Mouse (Mus musculus) liver, adult 2 months (tissue): ENCODE measurements around the gene Fam209. TPM values are rescaled to one million over a fixed set of nuclear protein-coding genes. Genes with fewer than 3 reads are reported as not detected.

Experiments
- DNase-seq: peaks from one replicate; pipeline ENCODE4 v3.0.0-alpha.2; 2011; ENCODE audit warnings: low read depth, low spot score; ENCODE audit errors: extremely low read depth
- H3K27ac ChIP-seq: fragments of 200-500 bp; replicated peaks from 2 replicates; pipeline ENCODE4 v1.5.1; 2012; ENCODE audit warnings: low read depth, mild to moderate bottlenecking, control low read depth, inconsistent platforms, low read length; ENCODE audit not compliant: insufficient read depth
- H3K27me3 ChIP-seq: fragments of 200-500 bp; 2 replicates; pipeline ENCODE4 v1.6.1; 2012; ENCODE audit warnings: mild to moderate bottlenecking, moderate library complexity, low read length, inconsistent platforms; ENCODE audit not compliant: control insufficient read depth, insufficient read depth
- H3K36me3 ChIP-seq: fragments of 200-500 bp; 2 replicates; pipeline ENCODE4 v1.6.1; 2012; ENCODE audit warnings: low read length, inconsistent platforms; ENCODE audit not compliant: control insufficient read depth, insufficient read depth
- H3K4me1 ChIP-seq: fragments of 200-500 bp; 2 replicates; pipeline ENCODE4 v1.6.1; 2011; ENCODE audit warnings: low read length; ENCODE audit not compliant: control insufficient read depth, insufficient read depth
- H3K4me3 ChIP-seq: fragments of 200-500 bp; 2 replicates; pipeline ENCODE4 v1.5.1; 2011; ENCODE audit warnings: low read depth, mild to moderate bottlenecking, control low read depth, low read length, moderate library complexity; ENCODE audit not compliant: insufficient read depth
- H3K79me2 ChIP-seq: fragments of 200-500 bp; 2 replicates; pipeline ENCODE4 v1.6.1; 2012; ENCODE audit warnings: inconsistent platforms, mild to moderate bottlenecking, low read length, moderate library complexity; ENCODE audit not compliant: control insufficient read depth, insufficient read depth
- H3K9ac ChIP-seq: fragments of 200-500 bp; 2 replicates; pipeline ENCODE4 v1.6.1; 2012; ENCODE audit warnings: low read depth, mild to moderate bottlenecking, control low read depth, inconsistent platforms, low read length
- CTCF ChIP-seq: fragments of 200-500 bp; IDR thresholded peaks from 2 replicates; pipeline ENCODE4 v1.5.1; 2011; ENCODE audit warnings: low read depth, low read length, control low read depth
- POLR2A ChIP-seq: fragments of 200-500 bp; IDR thresholded peaks from 2 replicates; pipeline ENCODE4 v1.6.1; 2011; ENCODE audit warnings: low read length, control low read depth; ENCODE audit not compliant: insufficient read depth; ENCODE audit errors: extremely low read depth
- WGBS: fragments of 180-500 bp; shearing (Covaris S2); methylation state at CpG from one replicate; pipeline ENCODE4 v1.1.7; 2018; 5-methylcytosine and 5-hydroxymethylcytosine counted together
- polyA plus RNA-seq: library from polyadenylated mRNA; depleted of rRNA; stranded (reverse); fragments of >200 nt; gene quantifications from 2 replicates; pipeline ENCODE4 v1.2.3, GENCODE M21; 2012
- total RNA-seq: library from RNA; depleted of rRNA; stranded (reverse); fragments of >200 nt; gene quantifications from 2 replicates; pipeline ENCODE4 v1.2.3, GENCODE M21; 2014

Fam209 gene
- total and polyA plus RNA-seq, 2 experiments = 0.18 TPM

GRCm38 (mm10) chr2:172467206-172467605 lies 5.1 kb upstream of the Fam209 start:
- H3K36me3 ChIP-seq = peaks cover 17% of the 10 kb centered on the region; the same call in 1 of the 2 replicates

GRCm38 (mm10) chr2:172468346-172468819 lies 3.9 kb upstream of the Fam209 start:
- no peak overlapping the region for H3K27ac ChIP-seq
- no peak for TF ChIP-seq CTCF
- WGBS = 76% methylated on average over 11 of the region's 11 CpGs
- H3K4me3 ChIP-seq = no peak overlapping the region
- H3K4me1 ChIP-seq = peaks cover 10% of the 10 kb centered on the region
- no peaks in the 10 kb centered on the region for H3K27me3 ChIP-seq
- H3K79me2 ChIP-seq = no peaks in the 10 kb centered on the region
- H3K36me3 ChIP-seq = peaks cover 17% of the 10 kb centered on the region; the same call in 1 of the 2 replicates
- no peak overlapping the region for H3K9ac ChIP-seq
- peak; percentile 60 for DNase-seq

More at GRCm38 (mm10) chr2:172467206-172467605, 5.1 kb upstream of the Fam209 start:
- Histone ChIP-seq H3K4me3 (no peak overlapping the region), H3K4me1 (peaks cover 9% of the 10 kb centered on the region), H3K79me2 (no peaks in the 10 kb centered on the region), H3K9ac (no peak overlapping the region), H3K27ac (no peak overlapping the region), H3K27me3 (no peaks in the 10 kb centered on the region)
- 65% methylated on average over 5 of the region's 5 CpGs for WGBS
- TF ChIP-seq CTCF = no peak
- TF ChIP-seq POLR2A = no peak
- DNase-seq = peak; percentile 74

GRCm38 (mm10) chr2:172473591-172473990 lies 1.3 kb downstream of the Fam209 start:
- Histone ChIP-seq H3K4me3 (no peak overlapping the region), H3K27me3 (no peaks in the 10 kb centered on the region), H3K36me3 (peaks cover 2% of the 10 kb centered on the region; the same call in 1 of the 2 replicates), H3K27ac (peak overlapping the region; percentile 79), H3K79me2 (no peaks in the 10 kb centered on the region), H3K4me1 (peaks cover 9% of the 10 kb centered on the region), H3K9ac (peak overlapping the region; percentile 26; the same call in 1 of the 2 replicates)
- DNase-seq = peak; percentile 89
- 19% methylated on average over 8 of the region's 8 CpGs for WGBS
- no peak for TF ChIP-seq CTCF
- TF ChIP-seq POLR2A = no peak

- Histone ChIP-seq H3K27me3 (no peaks in the 10 kb centered on the region), H3K4me3 (no peak overlapping the region), H3K9ac (no peak overlapping the region), H3K79me2 (no peaks in the 10 kb centered on the region), H3K4me1 (peaks cover 9% of the 10 kb centered on the region), H3K27ac (no peak overlapping the region), H3K36me3 (no peaks in the 10 kb centered on the region)
- no peak for DNase-seq
- peak; percentile 54 for TF ChIP-seq CTCF
- TF ChIP-seq POLR2A = no peak
- 46% methylated on average over 6 of the region's 6 CpGs for WGBS
Observed at GRCm38 (mm10) chr2:172474970-172475369, 2.6 kb downstream of the Fam209 start.

GRCm38 (mm10) chr2:172476707-172477260 lies 4.5 kb downstream of the Fam209 start:
- H3K36me3 ChIP-seq = no peaks in the 10 kb centered on the region
- 8% methylated on average over 10 of the region's 10 CpGs for WGBS
- H3K27ac ChIP-seq = 0 out of 2 replicates have a peak overlapping the region, but pooled peaks have one; percentile 15
- H3K4me1 ChIP-seq = peaks cover 9% of the 10 kb centered on the region
- H3K9ac ChIP-seq = peak overlapping the region; percentile 37; the same call in 1 of the 2 replicates
- peak; percentile 86 for DNase-seq
- TF ChIP-seq POLR2A (no peak), CTCF (no peak)
- no peak overlapping the region for H3K4me3 ChIP-seq
- no peaks in the 10 kb centered on the region for H3K79me2 ChIP-seq
- no peaks in the 10 kb centered on the region for H3K27me3 ChIP-seq

GRCm38 (mm10) chr2:172477350-172477749 lies 5.0 kb downstream of the Fam209 start:
- WGBS = 40% methylated on average over 3 of the region's 3 CpGs
- H3K9ac ChIP-seq = no peak overlapping the region
- no peaks in the 10 kb centered on the region for H3K36me3 ChIP-seq
- no peak overlapping the region for H3K4me3 ChIP-seq
- no peak for DNase-seq
- H3K27ac ChIP-seq = no peak overlapping the region
- H3K27me3 ChIP-seq = no peaks in the 10 kb centered on the region
- H3K4me1 ChIP-seq = peaks cover 9% of the 10 kb centered on the region
- no peaks in the 10 kb centered on the region for H3K79me2 ChIP-seq
- TF ChIP-seq POLR2A (no peak), CTCF (no peak)
